In genomic region chr19:29902343-29903070, GRCm38 (mm10) we compare ENCODE assay signal across 30 mouse cellular contexts. TPM values are rescaled to one million over a fixed set of nuclear protein-coding genes. Genes with fewer than 3 reads are reported as not detected.
DNase-seq lines count a peak whose midpoint lies in the region; ATAC-seq and TF ChIP-seq lines count a peak whose summit lies in the region.
"Had no signal": no experiment of that assay in that cellular context is flagged by ENCODE, and none has a peak within 500 bp of the region (broad histone marks: within the 10 kb centered on the region; RNA-seq: fewer than 3 reads in every experiment).

No protein-coding gene starts in this region.

- no peaks in the 10 kb centered on the region for H3K36me3 ChIP-seq in lung, embryonic 14.5 days (ENCODE audit: insufficient read depth)
- no peaks in the 10 kb centered on the region for H3K36me3 ChIP-seq in hindbrain, embryonic 14.5 days (replicated peaks; ENCODE audit: control insufficient read depth, insufficient read depth)
- H3K36me3 ChIP-seq: hindbrain, embryonic 13.5 days; limb, embryonic 12.5 days; liver, embryonic 15.5 days; lung, embryonic 15.5 days; midbrain, embryonic 12.5 days; neural tube, embryonic 12.5 days had no signal

- H3K4me2 ChIP-seq in lung, embryonic 14.5 days: no peak overlapping the region
- H3K4me2 ChIP-seq in hindbrain, embryonic 14.5 days (replicated peaks): no peak overlapping the region
- H3K4me2 ChIP-seq: forebrain, embryonic 13.5 days; heart, embryonic 11.5 days; hindbrain, embryonic 13.5 days; limb, embryonic 12.5 days; liver, embryonic 15.5 days; lung, embryonic 15.5 days; midbrain, embryonic 12.5 days; neural tube, embryonic 12.5 days had no signal

- ATAC-seq in lung, embryonic 14.5 days (ENCODE audit: insufficient read depth): 0 out of 2 replicates have a peak, but pooled peaks have one; percentile 24
- no peak for ATAC-seq in hindbrain, embryonic 14.5 days (ENCODE audit: low FRiP score)
- ATAC-seq: forebrain, embryonic 13.5 days; intestine, postnatal 0 days; Patski had no signal

- no peaks in the 10 kb centered on the region for H3K27me3 ChIP-seq in lung, embryonic 14.5 days (ENCODE audit: insufficient read depth, low read length)
- H3K27me3 ChIP-seq in hindbrain, embryonic 14.5 days (ENCODE audit: control insufficient read depth, insufficient read depth, low read length): no peaks in the 10 kb centered on the region
- H3K27me3 ChIP-seq: forebrain, embryonic 13.5 days; hindbrain, embryonic 13.5 days; limb, embryonic 12.5 days; liver, embryonic 15.5 days; lung, embryonic 15.5 days; midbrain, embryonic 12.5 days; neural tube, embryonic 12.5 days; Patski had no signal

- no peak for TF ChIP-seq CTCF in layer of hippocampus, adult 2 months (conservative IDR thresholded peaks at IDR 0.05)
- TF ChIP-seq CTCF in lung, embryonic 14.5 days (IDR thresholded peaks at IDR 0.05; ENCODE audit: low read depth): no peak

- H3K27ac ChIP-seq in layer of hippocampus, adult 2 months: peak overlapping the region; percentile 64
- H3K27ac ChIP-seq in lung, embryonic 14.5 days (ENCODE audit: low read depth): no peak overlapping the region
- no peak overlapping the region for H3K27ac ChIP-seq in hindbrain, embryonic 14.5 days
- H3K27ac ChIP-seq: forebrain, embryonic 13.5 days; hindbrain, embryonic 13.5 days; limb, embryonic 12.5 days; liver, embryonic 15.5 days; lung, embryonic 15.5 days; midbrain, embryonic 12.5 days; neural tube, embryonic 12.5 days had no signal

- H3K9me3 ChIP-seq in lung, embryonic 14.5 days (ENCODE audit: low read depth, low read length): peaks cover 5% of the 10 kb centered on the region; the same call in 1 of the 2 replicates
- H3K9me3 ChIP-seq in hindbrain, embryonic 14.5 days (ENCODE audit: control insufficient read depth, low read length): peaks cover 7% of the 10 kb centered on the region; the same call in 1 of the 2 replicates
- H3K9me3 ChIP-seq: liver, embryonic 15.5 days; lung, embryonic 15.5 days had no signal

- H3K9ac ChIP-seq in lung, embryonic 14.5 days: no peak overlapping the region
- H3K9ac ChIP-seq in hindbrain, embryonic 14.5 days: no peak overlapping the region
- H3K9ac ChIP-seq: forebrain, embryonic 13.5 days; hindbrain, embryonic 13.5 days; limb, embryonic 12.5 days; liver, embryonic 15.5 days; lung, embryonic 15.5 days; midbrain, embryonic 12.5 days; neural tube, embryonic 12.5 days had no signal

- no peaks in the 10 kb centered on the region for H3K4me1 ChIP-seq in lung, embryonic 14.5 days (ENCODE audit: insufficient read depth)
- H3K4me1 ChIP-seq in hindbrain, embryonic 14.5 days (replicated peaks; ENCODE audit: control insufficient read depth, insufficient read depth, low read length): no peaks in the 10 kb centered on the region
- H3K4me1 ChIP-seq: forebrain, embryonic 13.5 days; hindbrain, embryonic 13.5 days; liver, embryonic 15.5 days; midbrain, embryonic 12.5 days; neural tube, embryonic 12.5 days had no signal

- WGBS in lung, embryonic 14.5 days: 31% methylated on average over 4 of the region's 4 CpGs
- WGBS in hindbrain, embryonic 14.5 days: 75% methylated on average over 4 of the region's 4 CpGs

- H3K4me3 ChIP-seq in layer of hippocampus, adult 2 months: no peak overlapping the region
- no peak overlapping the region for H3K4me3 ChIP-seq in lung, embryonic 14.5 days (ENCODE audit: low read depth, low read length)
- no peak overlapping the region for H3K4me3 ChIP-seq in hindbrain, embryonic 14.5 days (replicated peaks; ENCODE audit: low read length)
- H3K4me3 ChIP-seq: forebrain, embryonic 13.5 days; hindbrain, embryonic 13.5 days; limb, embryonic 12.5 days; liver, embryonic 15.5 days; lung, embryonic 15.5 days; midbrain, embryonic 12.5 days; myocyte; neural tube, embryonic 12.5 days had no signal

- DNase-seq in heart, adult 11 months: peak; percentile 82
- DNase-seq in heart, postnatal 4 days: no peak
- no peak for DNase-seq in layer of hippocampus, adult 2 months (ENCODE audit: low spot score in 2 of 2)
- DNase-seq in layer of hippocampus, postnatal 36 days: no peak
- DNase-seq in lung, embryonic 14.5 days: peak; percentile 63
- no peak for DNase-seq in lung, postnatal 36 days
- no peak for DNase-seq in hindbrain, embryonic 14.5 days (ENCODE audit: low spot score)
- DNase-seq: adrenal gland, postnatal 10 days; cerebellum, adult 11-12 months; cerebellum, postnatal 14 days; gastrocnemius, postnatal 25 days; heart, adult 18-20 months; heart, postnatal 36 days; right cerebral cortex, adult 18-20 months; spleen, adult 18-20 months; thymus, adult 18-20 months; thymus, postnatal 25 days had no signal

RNA-seq across cellular contexts. Expression of gene Il33, which starts 22.4 kb away (rescaled TPM):
- total RNA-seq in heart, postnatal 4 days (2021): 1 to 10 TPM; 2.5 to 3.4 TPM
- total RNA-seq in layer of hippocampus, adult 2 months (2021): 10 to 100 TPM; 50.9 to 55.7 TPM
- total RNA-seq in layer of hippocampus, postnatal 36 days (2021): 10 to 100 TPM; 31.9 to 34.2 TPM
- polyA plus RNA-seq in lung, embryonic 14.5 days (2014; fragmentation: Nextera tagmentation; extraction: Ambion mirVana): 2.4 and 4.4 TPM in 2 replicates
- 2.0 and 2.3 TPM in 2 replicates for polyA plus RNA-seq in hindbrain, embryonic 14.5 days (2014; fragmentation: Nextera tagmentation; extraction: Ambion mirVana)
- total RNA-seq: megakaryocyte, adult 5-6 weeks; MEL had no signal

Comparison
In these comparisons a context has a peak if more than half of its experiments do, and no peak if none do; other contexts are left out.
1. DNase-seq: peak in heart, adult 11 months (single experiment) and lung, embryonic 14.5 days (single experiment); none in heart, postnatal 4 days (single experiment), layer of hippocampus, adult 2 months (0 of 2), layer of hippocampus, postnatal 36 days (0 of 2), lung, postnatal 36 days (single experiment) and hindbrain, embryonic 14.5 days (single experiment).
2. RNA of gene Il33, which starts 22.4 kb away (total RNA-seq): 50.9 to 55.7 TPM in layer of hippocampus, adult 2 months and 31.9 to 34.2 TPM in layer of hippocampus, postnatal 36 days; 2.5 to 3.4 TPM in heart, postnatal 4 days; every median in the first group is over 4 times any median in the second.